Mouse (Mus musculus) midbrain, embryonic 14.5 days (tissue): ENCODE results near the gene Ugt1a8. TPM values are rescaled to one million over a fixed set of nuclear protein-coding genes. Genes with fewer than 3 reads are reported as not detected.

Source experiments
- ATAC-seq: fragments of 200-750 bp; cut with Nextera tagmentation; 2 replicates; pipeline ENCODE4 v1.8.0; 2017; ENCODE audit warnings: moderate number of reproducible peaks, moderate library complexity; ENCODE audit not compliant: low FRiP score, low TSS enrichment
- DNase-seq: peaks from one replicate; pipeline ENCODE4 v3.0.0-alpha.2; 2015
- H3K27ac ChIP-seq: fragments of 300-500 bp; sonication (generic); replicated peaks from 2 replicates; pipeline ENCODE4 v1.5.1; 2014; ENCODE audit warnings: mild to moderate bottlenecking, low read depth, low read length, moderate library complexity
- H3K27me3 ChIP-seq: fragments of 300-500 bp; sonication (generic); 2 replicates; pipeline ENCODE4 v1.6.1; 2014; ENCODE audit warnings: low read length, control low read depth, mixed read lengths; ENCODE audit not compliant: control insufficient read depth, insufficient read depth
- H3K36me3 ChIP-seq: fragments of 300-500 bp; sonication (generic); 2 replicates; pipeline ENCODE4 v1.6.1; 2014; ENCODE audit warnings: low read length, control low read depth; ENCODE audit not compliant: control insufficient read depth, insufficient read depth
- H3K4me1 ChIP-seq: fragments of 300-500 bp; sonication (generic); 2 replicates; pipeline ENCODE4 v1.6.1; 2014; ENCODE audit warnings: mild to moderate bottlenecking, antibody characterized with exemption, low read length, control low read depth; ENCODE audit not compliant: control insufficient read depth, insufficient read depth
- H3K4me2 ChIP-seq: fragments of 300-500 bp; sonication (generic); 2 replicates; pipeline ENCODE4 v1.6.1; 2014; ENCODE audit warnings: mild to moderate bottlenecking, low read length, moderate library complexity
- H3K4me3 ChIP-seq: fragments of 300-500 bp; sonication (generic); replicated peaks from 2 replicates; pipeline ENCODE4 v1.5.1; 2014; ENCODE audit warnings: low read depth, low read length
- H3K9ac ChIP-seq: fragments of 300-500 bp; sonication (generic); replicated peaks from 2 replicates; pipeline ENCODE4 v1.6.1; 2014; ENCODE audit warnings: mild to moderate bottlenecking, low read length, moderate library complexity
- H3K9me3 ChIP-seq: fragments of 300-500 bp; sonication (generic); 2 replicates; pipeline ENCODE4 v1.6.1; 2016; ENCODE audit warnings: low read length, control low read depth, mixed read lengths; ENCODE audit not compliant: control insufficient read depth
- WGBS: fragments of 180-500 bp; shearing (Covaris S2); extraction: QIAGEN DNeasy Blood & Tissue Kit; methylation state at CpG from one replicate; pipeline ENCODE4 v1.1.7; 2014; 5-methylcytosine and 5-hydroxymethylcytosine counted together
- polyA plus RNA-seq: library from polyadenylated mRNA; unstranded; fragments of >200 nt; fragmentation: Nextera tagmentation; extraction: Ambion mirVana; gene quantifications from 2 replicates; pipeline ENCODE4 v1.2.1, GENCODE M21; 2014

Ugt1a8 gene
- polyA plus RNA-seq, 1 experiment from 2014 or later, result not detected

GRCm38 (mm10) chr1:88225741-88226140 is 138.1 kb downstream of the Ugt1a8 start:
- no peak overlapping the region for H3K4me3 ChIP-seq
- H3K4me1 ChIP-seq, result no peaks in the 10 kb centered on the region
- peaks cover 63% of the 10 kb centered on the region for H3K9me3 ChIP-seq
- H3K36me3 ChIP-seq, result no peaks in the 10 kb centered on the region
- H3K4me2 ChIP-seq, result no peak overlapping the region
- no peak overlapping the region for H3K27ac ChIP-seq
- ATAC-seq (no peak), DNase-seq (no peak)
- no peaks in the 10 kb centered on the region for H3K27me3 ChIP-seq
- H3K9ac ChIP-seq, result no peak overlapping the region

- no peak within 1 kb of the TSS for H3K9ac ChIP-seq
- no peaks in the 10 kb centered on the region for H3K4me1 ChIP-seq
- no peaks in the 10 kb centered on the region for H3K36me3 ChIP-seq
- H3K4me3 ChIP-seq, result no peak within 1 kb of the TSS
- ATAC-seq (no peak), DNase-seq (no peak)
- no peak within 1 kb of the TSS for H3K4me2 ChIP-seq
- no peak within 1 kb of the TSS for H3K27ac ChIP-seq
- no peaks in the 10 kb centered on the region for H3K27me3 ChIP-seq
- peaks cover 74% of the 10 kb centered on the region for H3K9me3 ChIP-seq
- 57% methylated on average over 5 of the region's 5 CpGs for WGBS
These were observed 139.2 kb downstream of the Ugt1a8 start, which contains the start of gene Mroh2a for GRCm38 (mm10) chr1:88226670-88227379. Gene Mroh2a, plus strand, starts transcription at chr1:88226986.

GRCm38 (mm10) chr1:88227482-88227881 is 139.9 kb downstream of the Ugt1a8 start:
- Histone ChIP-seq H3K27me3 (no peaks in the 10 kb centered on the region), H3K27ac (no peak overlapping the region), H3K4me3 (no peak overlapping the region), H3K36me3 (no peaks in the 10 kb centered on the region), H3K9me3 (peaks cover 75% of the 10 kb centered on the region), H3K4me1 (no peaks in the 10 kb centered on the region), H3K4me2 (no peak overlapping the region), H3K9ac (no peak overlapping the region)
- DNase-seq (no peak), ATAC-seq (no peak)
- WGBS, result 61% methylated on average over 2 of the region's 2 CpGs

- Histone ChIP-seq H3K4me2 (no peak overlapping the region), H3K27me3 (no peaks in the 10 kb centered on the region), H3K27ac (no peak overlapping the region), H3K36me3 (no peaks in the 10 kb centered on the region), H3K4me1 (no peaks in the 10 kb centered on the region), H3K4me3 (no peak overlapping the region), H3K9ac (no peak overlapping the region), H3K9me3 (peaks cover 79% of the 10 kb centered on the region)
- DNase-seq, result no peak
- no peak for ATAC-seq
- WGBS, result 73% methylated on average over 7 of the region's 7 CpGs
These were observed 140.5 kb downstream of the Ugt1a8 start for GRCm38 (mm10) chr1:88228121-88228520.

GRCm38 (mm10) chr1:88229566-88229965 is 142.0 kb downstream of the Ugt1a8 start:
- no peaks in the 10 kb centered on the region for H3K4me1 ChIP-seq
- no peaks in the 10 kb centered on the region for H3K27me3 ChIP-seq
- ATAC-seq, result no peak
- no peak overlapping the region for H3K9ac ChIP-seq
- no peak overlapping the region for H3K4me2 ChIP-seq
- 78% methylated on average over 3 of the region's 3 CpGs for WGBS
- H3K4me3 ChIP-seq, result no peak overlapping the region
- H3K9me3 ChIP-seq, result peaks cover 93% of the 10 kb centered on the region
- no peaks in the 10 kb centered on the region for H3K36me3 ChIP-seq
- DNase-seq, result no peak
- H3K27ac ChIP-seq, result no peak overlapping the region

- Histone ChIP-seq H3K27me3 (no peaks in the 10 kb centered on the region), H3K4me3 (no peak overlapping the region), H3K4me1 (no peaks in the 10 kb centered on the region), H3K4me2 (no peak overlapping the region), H3K9ac (no peak overlapping the region), H3K36me3 (no peaks in the 10 kb centered on the region), H3K9me3 (peaks cover 97% of the 10 kb centered on the region), H3K27ac (no peak overlapping the region)
- 0 out of 2 replicates have a peak, but pooled peaks have one; percentile 0 for ATAC-seq
- no peak for DNase-seq
- WGBS, result 84% methylated on average over 5 of the region's 5 CpGs
These were observed 142.4 kb downstream of the Ugt1a8 start for GRCm38 (mm10) chr1:88229986-88230385.

GRCm38 (mm10) chr1:88230421-88230820 is 142.8 kb downstream of the Ugt1a8 start:
- no peaks in the 10 kb centered on the region for H3K4me1 ChIP-seq
- 74% methylated on average over 7 of the region's 7 CpGs for WGBS
- H3K27ac ChIP-seq, result no peak overlapping the region
- H3K27me3 ChIP-seq, result no peaks in the 10 kb centered on the region
- ATAC-seq (no peak), DNase-seq (no peak)
- no peak overlapping the region for H3K9ac ChIP-seq
- no peak overlapping the region for H3K4me2 ChIP-seq
- H3K9me3 ChIP-seq, result peaks cover 100% of the 10 kb centered on the region
- H3K4me3 ChIP-seq, result no peak overlapping the region
- H3K36me3 ChIP-seq, result no peaks in the 10 kb centered on the region

- Histone ChIP-seq H3K36me3 (no peaks in the 10 kb centered on the region), H3K4me1 (no peaks in the 10 kb centered on the region), H3K4me2 (no peak overlapping the region), H3K9me3 (peaks cover 100% of the 10 kb centered on the region), H3K27me3 (no peaks in the 10 kb centered on the region), H3K27ac (no peak overlapping the region), H3K4me3 (no peak overlapping the region), H3K9ac (no peak overlapping the region)
- DNase-seq, result no peak
- ATAC-seq, result no peak
- WGBS, result 75% methylated on average over 6 of the region's 6 CpGs
These were observed 143.6 kb downstream of the Ugt1a8 start for GRCm38 (mm10) chr1:88230981-88231802.
